Mouse (Mus musculus) layer of hippocampus, postnatal 10 days (tissue): Measurements from ENCODE around the gene Gusb. TPM values are rescaled to one million over a fixed set of nuclear protein-coding genes. Genes with fewer than 3 reads are reported as not detected.
"Not testable (repeated sequence)": the region's sequence is repeated elsewhere in the genome, so short reads cannot be mapped to it uniquely, and the experiment has no call there.

ENCODE experiments used
- DNase-seq, 2 experiments: peaks; one replicate each; pipeline ENCODE4 v3.0.0; 2021; ENCODE audit warnings: low spot score in 2 of 2
- long read RNA-seq: library from polyadenylated mRNA; stranded (forward); transcript quantifications from one replicate; pipeline ENCODE4 v2.0.0, GENCODE M21; 2023
- total RNA-seq, 2 experiments: library from RNA; stranded (reverse); gene quantifications; 2 replicates each; pipeline ENCODE4 v1.2.3; 2021

The Gusb gene
- 10 to 100 TPM; 15.6 to 15.9 TPM for total RNA-seq
- long read RNA-seq, transcript Gusb-201 (12 exons, 2,687 nt), result major isoform, 9 of 16 reads
- long read RNA-seq, partial matches to known transcripts, result 1 of 16 reads
- long read RNA-seq, other reads (novel, unspliced or antisense), result 2 of 16 reads

GRCm38 (mm10) chr5:130002301-130003146, at the start of gene Gusb:
Gene Gusb (minus strand): TSS chr5:130003049.
- peak; percentile 67 to 77 for DNase-seq

GRCm38 (mm10) chr5:130052510-130052909, 49.7 kb upstream of the Gusb start:
- DNase-seq, result no peak

GRCm38 (mm10) chr5:130051073-130051860, 48.4 kb upstream of the Gusb start:
- DNase-seq, result no peak

- DNase-seq, result no peak
Observed at GRCm38 (mm10) chr5:130050416-130050815, 47.6 kb upstream of the Gusb start.

- no peak for DNase-seq
Observed at GRCm38 (mm10) chr5:130048786-130049520, 46.1 kb upstream of the Gusb start.

- DNase-seq, result no peak
Observed at GRCm38 (mm10) chr5:130047013-130047412, 44.2 kb upstream of the Gusb start.

- no peak for DNase-seq
Observed at GRCm38 (mm10) chr5:130046589-130046988, 43.7 kb upstream of the Gusb start.

GRCm38 (mm10) chr5:130046100-130046499, 43.3 kb upstream of the Gusb start:
- no peak for DNase-seq

- peak; percentile 44 to 61 for DNase-seq
Observed at GRCm38 (mm10) chr5:130044201-130044695, 41.4 kb upstream of the Gusb start.

GRCm38 (mm10) chr5:130043741-130044140, 40.9 kb upstream of the Gusb start:
- no peak for DNase-seq

- DNase-seq, result no peak
Observed at GRCm38 (mm10) chr5:130041262-130041661, 38.4 kb upstream of the Gusb start.

- no peak for DNase-seq
Observed at GRCm38 (mm10) chr5:130040797-130041196, 37.9 kb upstream of the Gusb start.

GRCm38 (mm10) chr5:130037752-130038455, 35.1 kb upstream of the Gusb start:
- DNase-seq, result peak; percentile 53 to 70

- not testable (repeated sequence) for DNase-seq
Observed at GRCm38 (mm10) chr5:130036300-130036699, 33.5 kb upstream of the Gusb start.

- DNase-seq, result no peak
Observed at GRCm38 (mm10) chr5:130033869-130034268, 31.0 kb upstream of the Gusb start.

- DNase-seq, result no peak
Observed at GRCm38 (mm10) chr5:130031410-130032390, 28.9 kb upstream of the Gusb start.

- peak; percentile 77 to 85 for DNase-seq
Observed at GRCm38 (mm10) chr5:130029142-130029897, 26.5 kb upstream of the Gusb start, which contains the start of the genes Asl and Crcp. Gene Asl (minus strand): TSS chr5:130029247. Gene Crcp (plus strand): TSS chr5:130029290.

- no peak for DNase-seq
Observed at GRCm38 (mm10) chr5:130027696-130028095, 24.8 kb upstream of the Gusb start.
